Mouse (Mus musculus) CD4-positive, CD25-positive, alpha-beta regulatory T cell, adult 2 months (primary cell): ENCODE data around the gene Ngrn.
A peak's percentile ranks its signal among the peaks of the same experiment; 100 is the strongest.

ENCODE experiments used
- DNase-seq: peaks from one replicate; pipeline ENCODE4 v3.0.0-alpha.2; 2012; ENCODE audit warnings: low read depth, low spot score

Ngrn gene

GRCm38 (mm10) chr7:80260625-80261371 lies at the start of gene Ngrn:
Gene Ngrn, plus strand, starts transcription at chr7:80261215.
- DNase-seq, result peak; percentile 90

- no peak for DNase-seq
Observed at GRCm38 (mm10) chr7:80213604-80214003, 47.4 kb upstream of the Ngrn start.

GRCm38 (mm10) chr7:80214459-80214858 lies 46.6 kb upstream of the Ngrn start:
- DNase-seq, result no peak

- DNase-seq, result peak; percentile 89
Observed at GRCm38 (mm10) chr7:80215398-80215797, 45.6 kb upstream of the Ngrn start.

- no peak for DNase-seq
Observed at GRCm38 (mm10) chr7:80216566-80216965, 44.4 kb upstream of the Ngrn start.

- DNase-seq, result no peak
Observed at GRCm38 (mm10) chr7:80218666-80219065, 42.3 kb upstream of the Ngrn start.

- DNase-seq, result no peak
Observed at GRCm38 (mm10) chr7:80220237-80220797, 40.7 kb upstream of the Ngrn start.

- DNase-seq, result no peak
Observed at GRCm38 (mm10) chr7:80221179-80221750, 39.8 kb upstream of the Ngrn start.

- peak; percentile 33 for DNase-seq
Observed at GRCm38 (mm10) chr7:80227065-80227464, 34.0 kb upstream of the Ngrn start.

GRCm38 (mm10) chr7:80230196-80230595 lies 30.8 kb upstream of the Ngrn start:
- DNase-seq, result no peak

- no peak for DNase-seq
Observed at GRCm38 (mm10) chr7:80231971-80232488, 29.0 kb upstream of the Ngrn start.

- DNase-seq, result peak; percentile 99
Observed at GRCm38 (mm10) chr7:80232489-80233029, 28.5 kb upstream of the Ngrn start, which contains the start of the genes Cib1 and Gdpgp1. Gene Cib1, minus strand, starts transcription at chr7:80232813. Gene Gdpgp1, plus strand, starts transcription at chr7:80232865.

- DNase-seq, result peak; percentile 31
Observed at GRCm38 (mm10) chr7:80233799-80234198, 27.2 kb upstream of the Ngrn start.

- no peak for DNase-seq
Observed at GRCm38 (mm10) chr7:80238542-80238941, 22.5 kb upstream of the Ngrn start.

GRCm38 (mm10) chr7:80241661-80242060 lies 19.4 kb upstream of the Ngrn start:
- no peak for DNase-seq

GRCm38 (mm10) chr7:80244851-80245250 lies 16.2 kb upstream of the Ngrn start:
- no peak for DNase-seq

GRCm38 (mm10) chr7:80246148-80246721 lies 14.8 kb upstream of the Ngrn start, which contains the start of gene Ttll13:
Gene Ttll13, plus strand, starts transcription at chr7:80246376.
- peak; percentile 97 for DNase-seq

- no peak for DNase-seq
Observed at GRCm38 (mm10) chr7:80246859-80247258, 14.2 kb upstream of the Ngrn start.

- no peak for DNase-seq
Observed at GRCm38 (mm10) chr7:80252437-80252836, 8.6 kb upstream of the Ngrn start.

GRCm38 (mm10) chr7:80252886-80253285 lies 8.1 kb upstream of the Ngrn start:
- peak; percentile 31 for DNase-seq

GRCm38 (mm10) chr7:80255981-80256380 lies 5.0 kb upstream of the Ngrn start:
- peak; percentile 41 for DNase-seq

GRCm38 (mm10) chr7:80257706-80258105 lies 3.3 kb upstream of the Ngrn start:
- DNase-seq, result no peak
